Mouse (Mus musculus) brain, embryonic 14.5 days (tissue): Measurements from ENCODE around the gene Zmym3. TPM values are rescaled to one million over a fixed set of nuclear protein-coding genes. Genes with fewer than 3 reads are reported as not detected.

Experiments
- DNase-seq: peaks from one replicate; pipeline ENCODE4 v3.0.0-alpha.2; 2011; ENCODE audit warnings: low read depth
- CTCF ChIP-seq: fragments of 200-500 bp; IDR thresholded peaks from 2 replicates; pipeline ENCODE4 v1.5.1; 2012; ENCODE audit warnings: inconsistent platforms, mild to moderate bottlenecking, moderate library complexity, borderline replicate concordance; ENCODE audit not compliant: insufficient read depth, insufficient read length; ENCODE audit errors: extremely low read depth
- POLR2A ChIP-seq: fragments of 200-500 bp; IDR thresholded peaks from 2 replicates; pipeline ENCODE4 v1.6.1; 2012; ENCODE audit warnings: mild to moderate bottlenecking, inconsistent platforms, borderline replicate concordance; ENCODE audit not compliant: poor library complexity, insufficient read depth, insufficient read length, severe bottlenecking; ENCODE audit errors: extremely low read depth
- polyA plus RNA-seq: library from polyadenylated mRNA; depleted of rRNA; stranded (reverse); fragments of >200 nt; gene quantifications from 2 replicates; pipeline ENCODE4 v1.2.3, GENCODE M21; 2012

The Zmym3 gene
- polyA plus RNA-seq, 1 experiment = 190 TPM

- peak; percentile 50 for DNase-seq
- TF ChIP-seq CTCF (peak; percentile 13; the same call in 1 of the 2 replicates), POLR2A (no peak)
Measured at GRCm38 (mm10) chrX:101418946-101419724, 1.5 kb downstream of the Zmym3 start.

- no peak for DNase-seq
- no peak for TF ChIP-seq POLR2A
- TF ChIP-seq CTCF = no peak
Measured at GRCm38 (mm10) chrX:101396459-101396858, 24.2 kb downstream of the Zmym3 start.

- no peak for DNase-seq
- no peak for TF ChIP-seq CTCF
- TF ChIP-seq POLR2A = no peak
Measured at GRCm38 (mm10) chrX:101394341-101394740, 26.3 kb downstream of the Zmym3 start.

- peak; percentile 52 for DNase-seq
Measured at GRCm38 (mm10) chrX:101388866-101389537, 31.6 kb downstream of the Zmym3 start.

GRCm38 (mm10) chrX:101386222-101386621, 34.4 kb downstream of the Zmym3 start:
- TF ChIP-seq POLR2A = no peak
- no peak for TF ChIP-seq CTCF
- no peak for DNase-seq

More at GRCm38 (mm10) chrX:101388866-101389537, 31.6 kb downstream of the Zmym3 start:
- TF ChIP-seq POLR2A (no peak), CTCF (no peak)

GRCm38 (mm10) chrX:101384439-101385137, 36.1 kb downstream of the Zmym3 start:
- DNase-seq = peak; percentile 42
- TF ChIP-seq CTCF = no peak
- no peak for TF ChIP-seq POLR2A

GRCm38 (mm10) chrX:101383455-101383854, 37.2 kb downstream of the Zmym3 start:
- TF ChIP-seq POLR2A (no peak), CTCF (no peak)
- no peak for DNase-seq

GRCm38 (mm10) chrX:101379744-101380143, 40.9 kb downstream of the Zmym3 start:
- TF ChIP-seq CTCF (no peak), POLR2A (no peak)
- no peak for DNase-seq

- no peak for TF ChIP-seq POLR2A
Measured at GRCm38 (mm10) chrX:101377076-101377475, 43.6 kb downstream of the Zmym3 start.

GRCm38 (mm10) chrX:101376190-101376968, 44.3 kb downstream of the Zmym3 start, which contains the start of gene Gjb1:
Gene Gjb1, plus strand, starts transcription at chrX:101376378.
- no peak for TF ChIP-seq CTCF
- TF ChIP-seq POLR2A = no peak
- DNase-seq = no peak

More at GRCm38 (mm10) chrX:101377076-101377475, 43.6 kb downstream of the Zmym3 start:
- DNase-seq = no peak

- DNase-seq = no peak
- TF ChIP-seq CTCF = no peak
Measured at GRCm38 (mm10) chrX:101372946-101373345, 47.7 kb downstream of the Zmym3 start.

GRCm38 (mm10) chrX:101370573-101370972, 50.1 kb downstream of the Zmym3 start:
- TF ChIP-seq CTCF (no peak), POLR2A (no peak)
- no peak for DNase-seq
